Mouse (Mus musculus) embryonic facial prominence, embryonic 12.5 days (tissue): Measurements from ENCODE around the gene Ckm. TPM values are rescaled to one million over a fixed set of nuclear protein-coding genes. Genes with fewer than 3 reads are reported as not detected.
A peak's percentile ranks its signal among the peaks of the same experiment; 100 is the strongest.

Experiments
- ATAC-seq: fragments of 200-750 bp; cut with Nextera tagmentation; 2 replicates; pipeline ENCODE4 v1.8.0; 2017; ENCODE audit not compliant: insufficient number of reproducible peaks, insufficient read depth, low FRiP score, low TSS enrichment
- H3K27ac ChIP-seq: fragments of 300-500 bp; sonication (generic); 2 replicates; pipeline ENCODE4 v1.5.1; 2016; ENCODE audit warnings: mild to moderate bottlenecking
- H3K27me3 ChIP-seq: fragments of 300-500 bp; sonication (generic); 2 replicates; pipeline ENCODE4 v1.6.1; 2016; ENCODE audit warnings: mild to moderate bottlenecking, moderate library complexity
- H3K36me3 ChIP-seq: fragments of 300-500 bp; sonication (generic); 2 replicates; pipeline ENCODE4 v1.6.1; 2016; ENCODE audit warnings: mild to moderate bottlenecking
- H3K4me1 ChIP-seq: fragments of 300-500 bp; sonication (generic); 2 replicates; pipeline ENCODE4 v1.6.1; 2016
- H3K4me2 ChIP-seq: fragments of 300-500 bp; sonication (generic); replicated peaks from 2 replicates; pipeline ENCODE4 v1.6.1; 2016; ENCODE audit warnings: mild to moderate bottlenecking, moderate library complexity
- H3K4me3 ChIP-seq: fragments of 300-500 bp; sonication (generic); 2 replicates; pipeline ENCODE4 v1.5.1; 2016; ENCODE audit warnings: mild to moderate bottlenecking
- H3K9ac ChIP-seq: fragments of 300-500 bp; sonication (generic); 2 replicates; pipeline ENCODE4 v1.6.1; 2016; ENCODE audit warnings: mild to moderate bottlenecking, moderate library complexity
- H3K9me3 ChIP-seq: fragments of 300-500 bp; sonication (generic); 2 replicates; pipeline ENCODE4 v1.6.1; 2016; ENCODE audit warnings: mild to moderate bottlenecking, moderate library complexity
- WGBS: fragments of 180-500 bp; shearing (Covaris S2); methylation state at CpG from one replicate; pipeline ENCODE4 v1.1.7; 2016; 5-methylcytosine and 5-hydroxymethylcytosine counted together
- polyA plus RNA-seq: library from polyadenylated mRNA; unstranded; fragments of >200 nt; fragmentation: Nextera tagmentation; extraction: Ambion mirVana; gene quantifications from 2 replicates; pipeline ENCODE4 v1.2.1, GENCODE M21; 2016

Ckm gene
- polyA plus RNA-seq, 1 experiment from 2014 or later, result 0.52 TPM

DNA sequence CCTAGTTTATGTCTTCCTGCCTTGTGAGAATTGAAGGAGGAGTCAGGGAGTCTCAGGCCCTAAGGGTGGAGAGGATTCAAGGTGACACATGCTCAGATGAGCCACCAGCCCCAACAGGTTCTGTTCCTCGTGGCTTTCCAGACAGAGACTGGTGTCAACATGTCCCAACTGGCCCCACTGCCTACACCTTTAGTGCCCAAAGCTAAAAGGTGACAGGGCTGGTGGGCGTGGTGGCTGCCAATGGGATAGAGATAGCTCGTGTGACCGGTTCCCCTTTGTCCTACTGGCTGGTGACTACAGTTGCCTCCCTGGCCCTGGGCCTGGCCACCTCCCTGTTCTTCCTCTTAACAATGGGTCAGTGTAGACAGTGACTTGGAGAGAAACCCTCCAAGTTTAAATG lies 39.2 kb upstream of the Ckm start:
- Histone ChIP-seq H3K9ac (no peak overlapping the region), H3K4me1 (peaks cover 16% of the 10 kb centered on the region), H3K27ac (no peak overlapping the region), H3K4me3 (no peak overlapping the region), H3K36me3 (no peaks in the 10 kb centered on the region), H3K9me3 (no peaks in the 10 kb centered on the region), H3K27me3 (peaks cover 32% of the 10 kb centered on the region), H3K4me2 (no peak overlapping the region)
- no peak for ATAC-seq
- WGBS, result 72% methylated on average over 4 of the region's 4 CpGs

DNA sequence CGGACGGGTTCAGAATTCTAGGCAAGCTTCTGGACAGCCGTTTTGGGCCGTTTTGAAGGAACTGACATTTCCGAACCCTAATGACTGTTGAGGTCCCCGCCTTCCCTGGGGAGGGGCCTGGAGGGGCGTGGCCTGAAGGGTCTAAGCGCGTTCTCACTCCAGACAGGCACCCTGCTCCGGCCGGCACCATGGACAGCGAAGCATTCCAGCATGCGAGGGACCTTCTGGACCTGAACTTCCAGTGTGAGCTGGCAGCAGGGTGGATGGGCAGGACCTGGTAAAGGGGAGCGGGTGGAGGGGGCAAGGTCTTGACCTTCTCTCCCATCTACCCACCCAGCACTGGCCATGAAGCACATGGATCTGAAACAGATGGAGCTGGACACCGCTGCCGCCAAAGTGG lies 36.2 kb upstream of the Ckm start:
- H3K27ac ChIP-seq, result no peak overlapping the region
- no peak overlapping the region for H3K4me3 ChIP-seq
- no peaks in the 10 kb centered on the region for H3K36me3 ChIP-seq
- H3K9ac ChIP-seq, result no peak overlapping the region
- 19% methylated on average over 16 of the region's 16 CpGs for WGBS
- H3K9me3 ChIP-seq, result no peaks in the 10 kb centered on the region
- 0 out of 2 replicates have a peak, but pooled peaks cover 5% of the 10 kb centered on the region for H3K4me1 ChIP-seq
- peaks cover 20% of the 10 kb centered on the region for H3K27me3 ChIP-seq
- no peak for ATAC-seq
- H3K4me2 ChIP-seq, result no peak overlapping the region

DNA sequence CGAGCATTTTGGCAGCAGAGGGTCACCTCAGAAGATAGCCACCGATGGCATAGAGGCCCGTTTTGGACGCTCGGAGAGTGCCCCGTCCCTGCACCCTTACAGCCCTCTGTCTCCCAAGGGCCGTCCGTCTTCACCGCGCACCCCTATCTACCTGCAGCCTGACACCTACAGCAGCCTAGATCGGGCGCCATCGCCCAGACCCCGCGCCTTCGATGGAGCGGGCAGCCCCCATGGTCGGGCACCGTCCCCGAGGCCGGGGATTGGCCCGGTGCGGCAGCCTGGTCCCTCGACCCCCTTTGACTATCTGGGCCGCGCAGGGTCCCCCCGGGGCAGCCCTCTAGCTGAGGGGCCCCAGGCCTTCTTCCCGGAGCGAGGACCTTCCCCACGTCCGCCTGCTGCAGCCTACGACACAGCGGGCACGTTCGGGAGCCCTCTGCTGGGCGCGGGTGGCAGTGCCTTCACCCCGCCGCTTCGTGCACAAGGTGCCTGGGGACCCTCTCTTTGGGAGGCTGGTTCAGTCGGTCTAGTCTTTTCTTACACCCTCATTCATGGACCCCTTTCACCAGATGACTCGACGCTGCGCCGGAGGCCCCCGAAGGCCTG lies 34.7 kb upstream of the Ckm start:
- ATAC-seq, result peak; percentile 7; the same call in 1 of the 2 replicates
- Histone ChIP-seq H3K4me1 (0 out of 2 replicates have a peak, but pooled peaks cover 5% of the 10 kb centered on the region), H3K36me3 (no peaks in the 10 kb centered on the region), H3K4me3 (peak overlapping the region; percentile 39), H3K4me2 (peak overlapping the region; percentile 71), H3K27ac (no peak overlapping the region), H3K27me3 (peaks cover 18% of the 10 kb centered on the region), H3K9me3 (no peaks in the 10 kb centered on the region), H3K9ac (peak overlapping the region; percentile 34; the same call in 1 of the 2 replicates)
- WGBS, result 10% methylated on average over 46 of the region's 46 CpGs

DNA sequence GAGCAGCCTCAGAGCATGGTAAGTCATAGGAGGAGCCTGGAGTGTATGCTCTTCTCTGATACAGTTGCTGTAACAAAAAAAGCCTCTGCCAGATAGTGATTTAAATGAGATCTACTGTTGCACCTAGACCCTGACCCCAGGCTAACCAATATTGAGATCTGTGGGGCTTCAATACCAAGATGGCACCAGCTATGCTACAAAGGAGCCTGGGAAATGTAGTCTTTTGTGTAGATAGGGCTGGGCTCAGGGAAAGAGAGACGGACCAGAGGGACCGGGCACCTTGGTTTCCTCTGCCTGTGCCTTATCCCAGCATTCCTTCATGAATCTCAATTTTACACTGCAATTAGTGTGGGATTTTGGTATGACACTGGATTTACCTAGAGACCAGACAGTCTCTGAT lies 31.2 kb upstream of the Ckm start:
- no peak overlapping the region for H3K9ac ChIP-seq
- 0 out of 2 replicates have a peak, but pooled peaks cover 5% of the 10 kb centered on the region for H3K4me1 ChIP-seq
- no peaks in the 10 kb centered on the region for H3K9me3 ChIP-seq
- H3K4me3 ChIP-seq, result no peak overlapping the region
- H3K4me2 ChIP-seq, result no peak overlapping the region
- H3K36me3 ChIP-seq, result no peaks in the 10 kb centered on the region
- H3K27me3 ChIP-seq, result peaks cover 17% of the 10 kb centered on the region
- no peak overlapping the region for H3K27ac ChIP-seq
- WGBS, result 86% methylated on average over 2 of the region's 2 CpGs
- ATAC-seq, result no peak

DNA sequence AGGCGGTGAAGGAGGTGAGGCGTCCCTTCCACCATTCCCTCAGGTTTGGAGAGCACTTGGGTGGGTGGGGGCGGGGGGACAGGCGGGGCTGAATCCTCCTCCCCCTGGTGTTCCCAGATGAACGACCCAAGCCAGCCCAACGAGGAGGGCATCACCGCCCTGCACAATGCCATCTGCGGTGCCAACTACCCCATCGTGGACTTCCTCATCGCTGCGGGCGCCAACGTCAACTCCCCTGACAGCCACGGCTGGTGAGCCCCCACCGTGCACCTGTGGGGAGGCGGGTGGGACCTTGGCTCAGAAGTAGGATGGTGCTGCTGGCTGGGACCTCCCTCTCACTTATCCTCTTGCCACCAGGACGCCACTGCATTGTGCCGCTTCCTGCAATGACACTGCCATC lies 29.2 kb upstream of the Ckm start:
- no peaks in the 10 kb centered on the region; the same call in 1 of the 2 replicates for H3K27me3 ChIP-seq
- 0 out of 2 replicates have a peak overlapping the region, but pooled peaks have one; percentile 16 for H3K9ac ChIP-seq
- no peak for ATAC-seq
- no peak overlapping the region for H3K4me2 ChIP-seq
- no peaks in the 10 kb centered on the region for H3K4me1 ChIP-seq
- no peak overlapping the region for H3K4me3 ChIP-seq
- 74% methylated on average over 18 of the region's 18 CpGs for WGBS
- H3K36me3 ChIP-seq, result no peaks in the 10 kb centered on the region
- H3K9me3 ChIP-seq, result no peaks in the 10 kb centered on the region
- H3K27ac ChIP-seq, result no peak overlapping the region

DNA sequence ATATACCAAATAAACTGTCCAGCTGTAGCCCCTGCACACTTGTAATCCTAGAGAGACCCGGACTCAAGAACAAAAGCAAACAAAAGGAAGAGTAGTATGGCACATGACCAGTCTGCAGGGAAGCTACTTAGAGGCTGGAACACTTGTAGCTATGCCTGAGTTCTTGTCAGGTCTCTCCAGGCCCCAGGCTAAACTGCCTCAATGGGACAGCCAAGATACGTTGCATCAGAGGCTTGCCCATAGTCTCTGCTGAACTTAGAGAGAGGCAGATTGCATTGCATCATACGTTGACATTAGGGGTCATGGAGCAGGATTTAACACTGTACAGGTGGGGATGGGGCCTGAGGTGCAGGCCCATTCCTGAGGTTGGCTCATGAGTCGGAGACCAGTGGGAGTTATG lies 28.6 kb upstream of the Ckm start:
- H3K27ac ChIP-seq, result no peak overlapping the region
- no peaks in the 10 kb centered on the region for H3K9me3 ChIP-seq
- H3K9ac ChIP-seq, result no peak overlapping the region
- H3K4me2 ChIP-seq, result no peak overlapping the region
- no peak overlapping the region for H3K4me3 ChIP-seq
- H3K27me3 ChIP-seq, result no peaks in the 10 kb centered on the region
- no peak for ATAC-seq
- 86% methylated on average over 4 of the region's 4 CpGs for WGBS
- H3K36me3 ChIP-seq, result no peaks in the 10 kb centered on the region
- H3K4me1 ChIP-seq, result no peaks in the 10 kb centered on the region

DNA sequence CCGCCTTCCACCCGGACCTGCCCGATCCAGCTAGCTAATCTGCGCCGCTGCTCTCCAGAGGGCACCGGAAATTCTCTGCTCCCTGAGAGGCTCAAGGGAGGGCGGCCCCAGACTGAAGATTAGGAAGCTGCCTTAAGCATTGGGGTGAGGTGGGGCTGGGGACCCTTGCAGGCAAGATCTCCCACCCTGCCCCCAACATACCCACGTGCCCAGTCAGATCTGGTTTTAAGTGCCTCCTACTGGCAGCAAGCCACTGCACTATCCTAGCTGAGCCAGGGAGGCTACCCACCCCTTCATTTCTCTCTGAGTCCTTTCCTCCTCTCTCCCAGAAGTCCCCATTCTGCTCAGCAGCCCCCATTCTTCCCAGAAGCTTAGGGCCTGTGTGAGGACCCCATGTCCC lies 26.5 kb upstream of the Ckm start:
- Histone ChIP-seq H3K36me3 (no peaks in the 10 kb centered on the region), H3K4me3 (no peak overlapping the region), H3K27me3 (no peaks in the 10 kb centered on the region), H3K27ac (no peak overlapping the region), H3K9me3 (no peaks in the 10 kb centered on the region), H3K9ac (no peak overlapping the region), H3K4me1 (peaks cover 6% of the 10 kb centered on the region), H3K4me2 (no peak overlapping the region)
- ATAC-seq, result no peak
- 80% methylated on average over 8 of the region's 8 CpGs for WGBS

DNA sequence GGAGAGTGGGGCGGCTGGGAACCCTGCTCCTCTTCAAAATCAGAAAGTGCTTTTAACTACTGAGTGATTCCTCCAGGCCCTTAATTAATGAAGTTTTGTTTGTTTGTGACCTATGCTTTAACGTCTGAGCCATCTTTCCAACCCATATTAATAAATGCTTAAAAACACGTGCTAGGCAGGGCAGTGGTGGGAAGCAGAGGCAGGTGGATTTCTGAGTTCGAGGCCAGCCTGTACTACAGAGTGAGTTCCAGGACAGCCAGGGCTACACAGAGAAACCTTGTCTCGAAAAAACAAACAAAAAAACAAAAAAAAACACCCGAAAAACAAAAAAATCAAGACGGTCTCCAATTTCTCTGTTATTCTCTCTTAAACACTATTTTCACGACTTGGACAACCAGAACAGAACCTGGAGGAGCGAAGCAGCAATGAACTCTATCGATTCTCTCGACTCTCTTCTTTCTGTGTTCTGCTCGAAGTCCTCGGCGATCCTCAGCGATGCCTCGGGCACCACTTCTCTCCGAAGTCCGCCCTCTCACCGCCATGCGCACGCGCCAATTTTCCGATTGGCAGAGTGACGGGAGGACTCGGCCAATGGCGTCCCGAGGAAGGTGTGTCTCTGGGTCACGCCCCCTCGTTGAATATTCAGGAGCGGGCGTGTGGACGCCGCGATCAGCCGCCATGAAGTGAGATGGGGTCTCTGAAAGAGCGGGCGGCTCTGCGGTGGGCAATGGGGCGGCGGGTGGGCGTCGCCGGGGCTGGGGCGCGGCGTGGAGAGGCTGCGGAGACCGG lies 23.0 kb upstream of the Ckm start, which contains the start of gene Ercc2:
TSS of gene Ercc2 (plus strand) at position 634 of the 789 bp plus-strand sequence.
- H3K36me3 ChIP-seq, result peaks cover 30% of the 10 kb centered on the region
- H3K4me2 ChIP-seq, result peak within 1 kb of the TSS; percentile 88
- no peaks in the 10 kb centered on the region for H3K27me3 ChIP-seq
- H3K4me1 ChIP-seq, result peaks cover 12% of the 10 kb centered on the region
- H3K9me3 ChIP-seq, result no peaks in the 10 kb centered on the region
- H3K9ac ChIP-seq, result peak within 1 kb of the TSS; percentile 91
- ATAC-seq, result peak; percentile 90
- peak within 1 kb of the TSS; percentile 94 for H3K4me3 ChIP-seq
- WGBS, result 8% methylated on average over 38 of the region's 48 CpGs
- H3K27ac ChIP-seq, result peak within 1 kb of the TSS; percentile 64; the same call in 1 of the 2 replicates

DNA sequence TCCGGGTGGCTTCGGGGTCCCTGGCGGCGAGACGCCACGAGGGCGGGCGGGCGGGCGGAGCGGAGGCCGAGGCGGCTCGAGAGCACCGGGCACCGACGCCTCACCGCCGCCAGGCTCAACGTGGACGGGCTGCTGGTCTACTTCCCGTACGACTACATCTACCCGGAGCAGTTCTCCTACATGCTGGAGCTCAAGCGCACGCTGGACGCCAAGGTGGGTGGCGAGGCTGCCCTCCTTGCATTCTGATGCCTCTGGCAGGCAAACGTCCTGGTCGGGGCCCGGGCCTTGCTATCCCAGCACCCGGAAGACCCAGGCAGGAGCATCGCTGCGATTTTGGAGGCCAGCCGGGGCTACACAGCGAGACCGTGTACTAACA lies 22.4 kb upstream of the Ckm start:
- Histone ChIP-seq H3K4me1 (peaks cover 12% of the 10 kb centered on the region), H3K9me3 (no peaks in the 10 kb centered on the region), H3K4me2 (peak overlapping the region; percentile 88), H3K27ac (peak overlapping the region; percentile 64; the same call in 1 of the 2 replicates), H3K36me3 (peaks cover 36% of the 10 kb centered on the region), H3K9ac (peak overlapping the region; percentile 91), H3K4me3 (peak overlapping the region; percentile 94), H3K27me3 (no peaks in the 10 kb centered on the region)
- WGBS, result under 1% methylated on average over 22 of the region's 37 CpGs
- peak; percentile 47; the same call in 1 of the 2 replicates for ATAC-seq

DNA sequence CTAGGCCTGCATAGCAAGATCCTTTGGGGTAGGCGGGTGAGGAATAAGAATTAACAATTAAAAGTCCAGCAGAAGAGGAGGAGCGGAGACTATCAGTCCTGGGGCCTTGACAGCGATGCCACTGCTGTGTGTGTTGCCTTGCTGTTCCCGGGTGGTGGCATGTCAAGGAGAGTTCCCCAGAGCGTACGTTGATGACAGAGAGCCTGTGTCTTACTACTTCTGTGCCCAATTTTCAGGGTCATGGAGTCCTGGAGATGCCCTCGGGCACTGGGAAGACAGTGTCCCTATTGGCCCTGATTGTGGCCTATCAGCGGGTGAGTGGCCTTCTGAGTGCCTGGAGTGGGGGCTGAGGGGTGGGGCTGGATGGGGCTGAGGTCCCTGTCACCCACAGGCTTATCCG lies 20.9 kb upstream of the Ckm start:
- H3K27me3 ChIP-seq, result no peaks in the 10 kb centered on the region
- H3K4me1 ChIP-seq, result peaks cover 12% of the 10 kb centered on the region
- WGBS, result 64% methylated on average over 9 of the region's 9 CpGs
- no peak for ATAC-seq
- 0 out of 2 replicates have a peak overlapping the region, but pooled peaks have one; percentile 1 for H3K9ac ChIP-seq
- H3K4me3 ChIP-seq, result no peak overlapping the region
- 0 out of 2 replicates have a peak overlapping the region, but pooled peaks have one; percentile 88 for H3K4me2 ChIP-seq
- H3K27ac ChIP-seq, result no peak overlapping the region
- H3K9me3 ChIP-seq, result no peaks in the 10 kb centered on the region
- H3K36me3 ChIP-seq, result peaks cover 51% of the 10 kb centered on the region

DNA sequence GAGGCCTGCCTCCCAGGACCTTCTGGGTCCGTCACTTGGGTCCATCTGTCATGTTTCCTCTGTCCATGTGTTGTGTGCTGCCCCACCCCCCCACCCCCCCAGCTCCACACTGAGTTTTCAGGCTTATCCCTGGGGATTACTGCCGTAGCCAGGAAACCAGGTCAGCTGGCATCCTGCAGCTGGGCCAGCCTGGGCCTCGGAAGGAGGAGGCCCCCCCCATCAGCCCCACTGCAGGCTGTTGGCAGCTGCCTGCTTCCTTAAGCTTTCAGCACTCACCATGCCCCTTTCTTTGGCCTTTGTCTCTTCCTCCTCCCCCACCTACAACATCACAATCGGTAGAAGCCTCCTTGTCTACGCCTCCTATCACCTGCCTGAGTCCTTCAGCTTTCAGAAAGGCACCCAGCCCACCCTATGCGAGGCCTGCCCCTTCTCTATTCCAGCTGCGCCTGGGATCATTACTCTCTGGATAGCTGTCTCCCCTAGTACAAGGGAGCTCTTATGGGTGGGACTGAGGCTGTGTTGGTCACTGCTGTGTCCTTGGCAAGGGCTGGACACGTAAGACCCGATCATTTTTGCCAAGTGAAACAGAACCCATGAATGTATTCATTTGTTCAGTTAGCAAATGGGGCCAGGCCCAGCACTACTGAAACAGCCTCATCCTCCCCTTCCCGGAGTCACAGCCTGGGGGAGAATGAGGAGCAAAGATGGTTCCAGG lies 15.7 kb upstream of the Ckm start:
- Histone ChIP-seq H3K27ac (0 out of 2 replicates have a peak overlapping the region, but pooled peaks have one; percentile 30), H3K9me3 (no peaks in the 10 kb centered on the region), H3K4me2 (no peak overlapping the region), H3K9ac (no peak overlapping the region), H3K4me1 (no peaks in the 10 kb centered on the region), H3K4me3 (no peak overlapping the region), H3K27me3 (no peaks in the 10 kb centered on the region), H3K36me3 (peaks cover 98% of the 10 kb centered on the region)
- WGBS, result 83% methylated on average over 9 of the region's 10 CpGs
- no peak for ATAC-seq
